In the genomic region with DNA sequence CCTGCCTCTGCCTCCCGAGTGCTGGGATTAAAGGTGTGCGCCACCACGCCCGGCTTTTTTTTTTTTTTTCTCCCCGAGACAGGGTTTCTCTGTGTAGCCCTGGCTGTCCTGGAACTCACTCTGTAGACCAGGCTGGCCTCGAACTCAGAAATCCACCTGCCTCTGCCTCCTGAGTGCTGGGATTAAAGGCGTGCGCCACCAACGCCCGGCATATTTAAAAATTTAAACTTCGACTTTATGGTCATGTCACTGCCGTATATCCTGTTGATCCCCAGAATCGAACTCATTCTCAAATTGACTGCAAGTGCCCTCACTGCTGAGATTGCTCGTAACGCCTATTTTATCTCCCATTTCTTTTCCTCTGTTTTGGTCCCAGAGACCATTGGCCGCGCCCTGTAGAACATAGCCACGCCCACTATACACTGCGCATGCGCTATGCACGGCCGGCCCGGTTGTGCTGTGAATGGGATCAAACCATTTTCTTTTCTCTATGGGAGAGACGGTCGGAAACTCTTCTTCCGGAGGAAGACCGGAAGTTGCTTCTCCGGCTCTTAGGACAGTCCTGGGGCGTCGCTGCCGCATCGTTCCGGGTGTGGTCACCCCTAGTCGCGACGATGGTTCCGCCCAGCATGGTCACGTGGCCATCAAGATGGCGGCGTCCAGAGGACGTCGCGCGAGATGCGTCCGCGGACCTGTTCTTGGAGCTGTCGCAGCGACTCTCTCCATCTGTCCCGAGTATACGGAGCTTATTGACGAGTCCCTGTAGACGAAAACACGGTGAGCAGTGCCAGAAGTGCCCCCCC, we compare ENCODE assay signal across 8 mouse cellular contexts. TPM values are rescaled to one million over a fixed set of nuclear protein-coding genes. Genes with fewer than 3 reads are reported as not detected.
A peak's percentile ranks its signal among the peaks of the same experiment; 100 is the strongest.
DNase-seq lines count a peak whose midpoint lies in the region; ATAC-seq and TF ChIP-seq lines count a peak whose summit lies in the region.

A gene (plus strand): TSS at position 627 of the 803 bp plus-strand sequence.
A gene (plus strand): TSS at position 665 of the 803 bp plus-strand sequence.

- peak within 1 kb of the TSS; percentile 77 for H3K4me2 ChIP-seq in embryonic facial prominence, embryonic 13.5 days
- H3K4me2 ChIP-seq in limb, embryonic 12.5 days = peak within 1 kb of the TSS; percentile 84
- peak within 1 kb of the TSS; percentile 77 for H3K4me2 ChIP-seq in midbrain, embryonic 15.5 days

- H3K9ac ChIP-seq in embryonic facial prominence, embryonic 13.5 days = peak within 1 kb of the TSS; percentile 90
- H3K9ac ChIP-seq in limb, embryonic 12.5 days (replicated peaks) = peak within 1 kb of the TSS; percentile 85
- H3K9ac ChIP-seq in midbrain, embryonic 15.5 days = peak within 1 kb of the TSS; percentile 71

- peak within 1 kb of the TSS; percentile 82 for H3K27ac ChIP-seq in embryonic facial prominence, embryonic 13.5 days
- peak within 1 kb of the TSS; percentile 63; the same call in 1 of the 2 replicates for H3K27ac ChIP-seq in kidney, adult 2 months (ENCODE audit: insufficient read depth, low read depth, low read length)
- peak within 1 kb of the TSS; percentile 79 for H3K27ac ChIP-seq in limb, embryonic 12.5 days
- H3K27ac ChIP-seq in midbrain, embryonic 15.5 days = peak within 1 kb of the TSS; percentile 81
- H3K27ac ChIP-seq in spleen, adult 2 months (ENCODE audit: insufficient read depth, low read length) = peak within 1 kb of the TSS; percentile 67

- ATAC-seq in embryonic facial prominence, embryonic 13.5 days (ENCODE audit: insufficient number of reproducible peaks, insufficient read depth, low FRiP score, low TSS enrichment, low read depth) = peak; percentile 92
- ATAC-seq in limb, embryonic 12.5 days (ENCODE audit: insufficient number of reproducible peaks, insufficient read depth, low FRiP score, low TSS enrichment, low read depth) = peak; percentile 90
- ATAC-seq in midbrain, embryonic 15.5 days (replicated peaks) = peak; percentile 94

- H3K4me1 ChIP-seq in embryonic facial prominence, embryonic 13.5 days = peaks cover 15% of the 10 kb centered on the region
- H3K4me1 ChIP-seq in kidney, adult 2 months (ENCODE audit: control insufficient read depth, insufficient read depth, low read length) = peaks cover 9% of the 10 kb centered on the region; the same call in 1 of the 2 replicates
- peaks cover 16% of the 10 kb centered on the region for H3K4me1 ChIP-seq in limb, embryonic 12.5 days (replicated peaks)
- peaks cover 18% of the 10 kb centered on the region for H3K4me1 ChIP-seq in midbrain, embryonic 15.5 days
- H3K4me1 ChIP-seq in spleen, adult 2 months (ENCODE audit: control insufficient read depth, insufficient read depth, insufficient read length) = peaks cover 9% of the 10 kb centered on the region; the same call in 1 of the 2 replicates

- no peaks in the 10 kb centered on the region for H3K9me3 ChIP-seq in embryonic facial prominence, embryonic 13.5 days
- H3K9me3 ChIP-seq in limb, embryonic 12.5 days = no peaks in the 10 kb centered on the region
- H3K9me3 ChIP-seq in midbrain, embryonic 15.5 days = no peaks in the 10 kb centered on the region

- no peaks in the 10 kb centered on the region for H3K27me3 ChIP-seq in embryonic facial prominence, embryonic 13.5 days
- H3K27me3 ChIP-seq in kidney, adult 2 months (replicated peaks; ENCODE audit: control insufficient read depth, insufficient read depth, low read length) = no peaks in the 10 kb centered on the region
- H3K27me3 ChIP-seq in limb, embryonic 12.5 days = no peaks in the 10 kb centered on the region
- H3K27me3 ChIP-seq in midbrain, embryonic 15.5 days (replicated peaks) = no peaks in the 10 kb centered on the region
- H3K27me3 ChIP-seq in spleen, adult 2 months (ENCODE audit: control insufficient read depth, insufficient read depth, low read length) = no peaks in the 10 kb centered on the region

- H3K36me3 ChIP-seq in embryonic facial prominence, embryonic 13.5 days = peaks cover 33% of the 10 kb centered on the region
- no peaks in the 10 kb centered on the region for H3K36me3 ChIP-seq in kidney, adult 2 months (ENCODE audit: control insufficient read depth, insufficient read depth, low read length)
- H3K36me3 ChIP-seq in limb, embryonic 12.5 days = peaks cover 35% of the 10 kb centered on the region
- peaks cover 10% of the 10 kb centered on the region; the same call in 1 of the 2 replicates for H3K36me3 ChIP-seq in midbrain, embryonic 15.5 days (replicated peaks)
- H3K36me3 ChIP-seq in spleen, adult 2 months (ENCODE audit: control insufficient read depth, insufficient read depth, low read length) = peaks cover 14% of the 10 kb centered on the region

- H3K4me3 ChIP-seq in embryonic facial prominence, embryonic 13.5 days = peak within 1 kb of the TSS; percentile 94
- H3K4me3 ChIP-seq in kidney, adult 2 months (ENCODE audit: insufficient read depth, low read depth, low read length) = peak within 1 kb of the TSS; percentile 92
- H3K4me3 ChIP-seq in limb, embryonic 12.5 days (replicated peaks) = peak within 1 kb of the TSS; percentile 92
- peak within 1 kb of the TSS; percentile 81 for H3K4me3 ChIP-seq in midbrain, embryonic 15.5 days
- peak within 1 kb of the TSS; percentile 69 for H3K4me3 ChIP-seq in spleen, adult 2 months (ENCODE audit: extremely low read depth, insufficient read depth, insufficient read length)

- peak; percentile 99 for DNase-seq in 3134 (ENCODE audit: extremely low read depth, insufficient read length, low spot score)
- DNase-seq in adrenal gland, postnatal 36 days = peak; percentile 98 to 99
- DNase-seq in heart, adult 18-20 months = peak; percentile 99 to 100
- DNase-seq in kidney, adult 2 months = peak; percentile 99
- DNase-seq in spleen, adult 2 months (ENCODE audit: low read depth in 1 of 2, low spot score in 2 of 2) = peak; percentile 96 to 98

- WGBS in embryonic facial prominence, embryonic 13.5 days = 8% methylated on average over 54 of the region's 54 CpGs
- WGBS in kidney, adult 2 months = 7% methylated on average over 54 of the region's 54 CpGs
- WGBS in limb, embryonic 12.5 days = 8% methylated on average over 54 of the region's 54 CpGs
- 7% methylated on average over 54 of the region's 54 CpGs for WGBS in midbrain, embryonic 15.5 days
- 9% methylated on average over 54 of the region's 54 CpGs for WGBS in spleen, adult 2 months

- no peak for TF ChIP-seq CTCF in kidney, adult 2 months (conservative IDR thresholded peaks at IDR 0.05; ENCODE audit: insufficient read depth, insufficient read length, low read depth, low read length)
- no peak for TF ChIP-seq CTCF in spleen, adult 2 months (IDR thresholded peaks at IDR 0.05; ENCODE audit: extremely low read depth, insufficient read depth, insufficient read length, insufficient replicate concordance)

- TF ChIP-seq POLR2A in kidney, adult 2 months (IDR thresholded peaks at IDR 0.05; ENCODE audit: low read depth, low read length) = peak; percentile 84
- peak; percentile 89 for TF ChIP-seq POLR2A in spleen, adult 2 months (IDR thresholded peaks at IDR 0.05; ENCODE audit: low read depth, low read length)

RNA-seq across cellular contexts. Expression of the first gene that starts in this region (rescaled TPM):
- 10 to 100 TPM; 48.9 to 54.0 TPM for total RNA-seq in adrenal gland, postnatal 36 days (2021)
- 67.8 and 71.8 TPM in 2 replicates for polyA plus RNA-seq in embryonic facial prominence, embryonic 13.5 days (2015; fragmentation: Nextera tagmentation; extraction: Ambion mirVana)
- 10 to 100 TPM; 49.9 to 59.6 TPM for total RNA-seq in heart, adult 18-20 months (2021)
- polyA plus RNA-seq in kidney, adult 2 months (2012; rRNA removed) = 60.6 and 79.8 TPM in 2 replicates
- polyA plus RNA-seq in limb, embryonic 12.5 days (2016; fragmentation: Nextera tagmentation; extraction: Ambion mirVana) = 71.9 and 74.6 TPM in 2 replicates
- polyA plus RNA-seq in midbrain, embryonic 15.5 days (2015; fragmentation: Nextera tagmentation; extraction: Ambion mirVana) = 90.4 and 92.6 TPM in 2 replicates
- 47.9 and 71.7 TPM in 2 replicates for polyA plus RNA-seq in spleen, adult 2 months (2012; rRNA removed)

RNA-seq across cellular contexts. Expression of the second gene that starts in this region (rescaled TPM):
- total RNA-seq in adrenal gland, postnatal 36 days (2021) = 1 to 10 TPM; 1.1 to 1.7 TPM
- polyA plus RNA-seq in embryonic facial prominence, embryonic 13.5 days (2015; fragmentation: Nextera tagmentation; extraction: Ambion mirVana) = 4.1 and 5.0 TPM in 2 replicates
- total RNA-seq in heart, adult 18-20 months (2021) = 1 to 10 TPM in 1 of 2 experiments, under 1 TPM in 1; 0.65 to 2.3 TPM
- polyA plus RNA-seq in kidney, adult 2 months (2012; rRNA removed) = 2.1 and 2.3 TPM in 2 replicates
- 3.3 and 3.8 TPM in 2 replicates for polyA plus RNA-seq in limb, embryonic 12.5 days (2016; fragmentation: Nextera tagmentation; extraction: Ambion mirVana)
- 8.4 and 9.3 TPM in 2 replicates for polyA plus RNA-seq in midbrain, embryonic 15.5 days (2015; fragmentation: Nextera tagmentation; extraction: Ambion mirVana)
- polyA plus RNA-seq in spleen, adult 2 months (2012; rRNA removed) = 2.3 and 2.9 TPM in 2 replicates

Comparison
In these comparisons a context has a peak if more than half of its experiments do, and no peak if none do; other contexts are left out.
1. Peak in every context shown above with its lines: DNase-seq, ATAC-seq, H3K4me3 ChIP-seq and H3K27ac ChIP-seq.